Mouse (Mus musculus) brain, embryonic 18.5 days (tissue): Measurements from ENCODE around the gene Wnk1.

Experiments
- DNase-seq: peaks from one replicate; pipeline ENCODE4 v3.0.0-alpha.2; 2012; ENCODE audit warnings: low read depth, low spot score

The Wnk1 gene

GRCm38 (mm10) chr6:119903081-119903789 lies 135.2 kb downstream of the Wnk1 start:
- no peak for DNase-seq

GRCm38 (mm10) chr6:119902204-119903080 lies 136.0 kb downstream of the Wnk1 start, which contains the start of gene Rad52:
TSS of gene Rad52 (plus strand) at chr6:119902698.
- DNase-seq, result peak; percentile 89

DNA sequence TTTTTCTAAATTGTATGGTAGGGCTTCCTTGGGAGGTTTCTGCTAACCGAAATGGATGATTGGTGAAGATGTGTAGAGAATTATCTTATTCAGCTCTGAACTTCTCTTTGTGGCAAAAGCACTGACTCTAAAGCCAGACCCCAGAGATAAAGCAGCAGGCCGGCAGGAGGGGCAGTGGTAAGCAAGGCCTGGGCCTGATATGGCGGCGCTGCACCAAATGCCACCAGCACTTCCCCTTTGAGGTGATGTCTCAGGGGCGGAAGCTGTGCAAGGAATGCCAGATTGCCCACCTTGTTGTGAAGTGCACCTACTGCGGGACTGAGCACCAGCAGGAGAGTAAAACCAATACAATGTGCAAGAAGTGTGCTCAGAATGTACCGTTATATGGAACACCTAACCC lies 145.8 kb downstream of the Wnk1 start:
- DNase-seq, result no peak

DNA sequence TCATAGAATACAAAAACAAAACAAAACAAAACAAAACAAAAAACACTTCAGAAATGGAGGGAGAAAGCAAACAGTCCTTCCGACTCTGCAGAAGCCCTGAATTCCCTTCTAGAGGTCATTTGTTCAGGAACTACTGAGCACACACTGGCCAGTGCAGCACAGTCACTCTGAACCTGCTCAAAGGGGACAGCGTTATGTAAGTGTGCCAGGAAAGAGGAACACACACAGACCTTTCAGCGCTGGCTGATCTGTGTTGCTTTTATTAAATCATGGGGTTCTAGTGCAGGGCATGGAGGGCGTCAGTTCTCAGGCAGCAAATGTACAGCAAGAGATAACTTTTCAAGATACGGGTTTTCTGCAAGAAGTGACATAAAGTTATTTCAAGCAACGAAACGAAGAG lies 155.3 kb downstream of the Wnk1 start:
- no peak for DNase-seq
